In the genomic region with DNA sequence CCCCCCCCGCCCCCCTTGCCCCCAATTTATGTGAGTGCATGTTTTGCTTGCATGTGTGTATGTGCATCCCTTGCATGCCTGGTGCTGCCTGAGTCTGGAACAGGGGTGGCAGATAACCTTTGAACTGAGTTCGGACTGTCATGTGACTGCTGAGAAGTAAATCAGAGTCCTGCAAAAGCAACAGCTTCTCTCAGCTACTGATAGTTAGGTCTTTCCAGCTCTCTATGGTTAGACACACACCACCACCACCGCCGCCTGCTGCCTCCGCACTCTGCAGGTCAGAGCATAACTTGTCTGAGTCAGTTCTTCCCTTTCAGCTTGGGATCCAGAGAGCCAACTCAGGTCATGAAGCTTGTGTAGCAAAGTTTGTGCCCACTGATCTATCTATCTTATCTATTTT, we compare ENCODE assay signal across 21 mouse cellular contexts. TPM values are rescaled to one million over a fixed set of nuclear protein-coding genes. Genes with fewer than 3 reads are reported as not detected.
A peak's percentile ranks its signal among the peaks of the same experiment; 100 is the strongest.
DNase-seq lines count a peak whose midpoint lies in the region; ATAC-seq and TF ChIP-seq lines count a peak whose summit lies in the region.
"Had no signal": no experiment of that assay in that cellular context is flagged by ENCODE, and none has a peak within 500 bp of the region (broad histone marks: within the 10 kb centered on the region; RNA-seq: fewer than 3 reads in every experiment).

No protein-coding gene starts in this region.

- no peaks in the 10 kb centered on the region for H3K4me1 ChIP-seq in kidney, adult 2 months (ENCODE audit: control insufficient read depth, insufficient read depth, low read length)
- no peaks in the 10 kb centered on the region for H3K4me1 ChIP-seq in midbrain, embryonic 11.5 days (ENCODE audit: control insufficient read depth, insufficient read depth, low read length)
- no peaks in the 10 kb centered on the region for H3K4me1 ChIP-seq in midbrain, embryonic 15.5 days
- no peaks in the 10 kb centered on the region for H3K4me1 ChIP-seq in embryonic facial prominence, embryonic 10.5 days
- H3K4me1 ChIP-seq: embryonic facial prominence, embryonic 12.5 days; forebrain, embryonic 15.5 days; heart, embryonic 15.5 days; hindbrain, embryonic 10.5 days had no signal

- no peak overlapping the region for H3K4me2 ChIP-seq in midbrain, embryonic 11.5 days
- no peak overlapping the region for H3K4me2 ChIP-seq in midbrain, embryonic 15.5 days
- H3K4me2 ChIP-seq: embryonic facial prominence, embryonic 12.5 days; forebrain, embryonic 15.5 days; heart, embryonic 11.5 days; heart, embryonic 15.5 days; hindbrain, embryonic 14.5 days had no signal

- no peaks in the 10 kb centered on the region for H3K27me3 ChIP-seq in kidney, adult 2 months (replicated peaks; ENCODE audit: control insufficient read depth, insufficient read depth, low read length)
- H3K27me3 ChIP-seq in midbrain, embryonic 11.5 days (ENCODE audit: control insufficient read depth, insufficient read depth, low read length): no peaks in the 10 kb centered on the region
- H3K27me3 ChIP-seq in midbrain, embryonic 15.5 days (replicated peaks): no peaks in the 10 kb centered on the region
- no peaks in the 10 kb centered on the region for H3K27me3 ChIP-seq in embryonic facial prominence, embryonic 10.5 days (replicated peaks; ENCODE audit: low read depth, poor library complexity, severe bottlenecking)
- H3K27me3 ChIP-seq: CH12.LX; embryonic facial prominence, embryonic 12.5 days; forebrain, embryonic 15.5 days; heart, embryonic 15.5 days had no signal

- TF ChIP-seq CTCF in kidney, adult 2 months (conservative IDR thresholded peaks at IDR 0.05; ENCODE audit: insufficient read depth, insufficient read length, low read depth, low read length): no peak

- H3K36me3 ChIP-seq in kidney, adult 2 months (ENCODE audit: control insufficient read depth, insufficient read depth, low read length): peaks cover 5% of the 10 kb centered on the region
- H3K36me3 ChIP-seq in midbrain, embryonic 11.5 days (ENCODE audit: control insufficient read depth, insufficient read depth, low read length): peaks cover 33% of the 10 kb centered on the region
- peaks cover 40% of the 10 kb centered on the region for H3K36me3 ChIP-seq in midbrain, embryonic 15.5 days (replicated peaks)
- peaks cover 100% of the 10 kb centered on the region for H3K36me3 ChIP-seq in embryonic facial prominence, embryonic 10.5 days (replicated peaks)

- H3K27ac ChIP-seq in kidney, adult 2 months (ENCODE audit: insufficient read depth, low read depth, low read length): no peak overlapping the region
- no peak overlapping the region for H3K27ac ChIP-seq in midbrain, embryonic 11.5 days (ENCODE audit: low read depth, low read length)
- no peak overlapping the region for H3K27ac ChIP-seq in midbrain, embryonic 15.5 days
- H3K27ac ChIP-seq in embryonic facial prominence, embryonic 10.5 days (replicated peaks): no peak overlapping the region
- H3K27ac ChIP-seq: embryonic facial prominence, embryonic 12.5 days; forebrain, embryonic 15.5 days; heart, adult 2 months; heart, embryonic 15.5 days; hindbrain, embryonic 10.5 days; hindbrain, embryonic 14.5 days had no signal

- no peak overlapping the region for H3K4me3 ChIP-seq in kidney, adult 2 months (ENCODE audit: insufficient read depth, low read depth, low read length)
- H3K4me3 ChIP-seq in midbrain, embryonic 11.5 days (ENCODE audit: low read depth, low read length): no peak overlapping the region
- H3K4me3 ChIP-seq in midbrain, embryonic 15.5 days: no peak overlapping the region
- H3K4me3 ChIP-seq in embryonic facial prominence, embryonic 10.5 days: no peak overlapping the region
- H3K4me3 ChIP-seq: embryonic facial prominence, embryonic 12.5 days; forebrain, embryonic 15.5 days; heart, adult 2 months; heart, embryonic 15.5 days; hindbrain, embryonic 10.5 days had no signal

- ATAC-seq in midbrain, embryonic 11.5 days (ENCODE audit: low FRiP score): 0 out of 2 replicates have a peak, but pooled peaks have one; percentile 14
- ATAC-seq in midbrain, embryonic 15.5 days (replicated peaks): no peak
- no peak for ATAC-seq in megakaryocyte-erythroid progenitor cell, adult 5-6 weeks (replicated peaks; ENCODE audit: low FRiP score, low TSS enrichment, poor library complexity, severe bottlenecking)
- ATAC-seq: forebrain, embryonic 15.5 days had no signal

- peak; percentile 17 for DNase-seq in kidney, adult 2 months
- no peak for DNase-seq in kidney, postnatal 10 days
- DNase-seq in midbrain, embryonic 11.5 days (ENCODE audit: low spot score, missing footprints): no peak
- peak; percentile 39 for DNase-seq in ZHBTc4 (ENCODE audit: low read depth, low spot score)
- DNase-seq in embryonic facial prominence, embryonic 10.5 days (ENCODE audit: low spot score): no peak
- DNase-seq: adrenal gland, adult 2 months; adrenal gland, postnatal 25 days; cerebellum, adult 8-10 months; embryo, embryonic 11 days; gastrocnemius, postnatal 10 days; heart, adult 2 months; heart, postnatal 14 days had no signal

- no peak for TF ChIP-seq POLR2A in kidney, adult 2 months (IDR thresholded peaks at IDR 0.05; ENCODE audit: low read depth, low read length)

- 80% methylated on average over 5 of the region's 5 CpGs for WGBS in kidney, adult 2 months
- WGBS in midbrain, embryonic 11.5 days: 91% methylated on average over 5 of the region's 5 CpGs
- WGBS in midbrain, embryonic 15.5 days: 93% methylated on average over 5 of the region's 5 CpGs
- WGBS in embryonic facial prominence, embryonic 10.5 days: 93% methylated on average over 5 of the region's 5 CpGs

- no peak overlapping the region for H3K9ac ChIP-seq in midbrain, embryonic 11.5 days (ENCODE audit: low read length)
- no peak overlapping the region for H3K9ac ChIP-seq in midbrain, embryonic 15.5 days
- H3K9ac ChIP-seq: embryonic facial prominence, embryonic 12.5 days; forebrain, embryonic 15.5 days; heart, embryonic 15.5 days; hindbrain, embryonic 14.5 days had no signal

- no peaks in the 10 kb centered on the region for H3K9me3 ChIP-seq in midbrain, embryonic 11.5 days (ENCODE audit: control insufficient read depth, low read length)
- no peaks in the 10 kb centered on the region for H3K9me3 ChIP-seq in midbrain, embryonic 15.5 days
- H3K9me3 ChIP-seq in embryonic facial prominence, embryonic 10.5 days: no peaks in the 10 kb centered on the region
- H3K9me3 ChIP-seq: embryonic facial prominence, embryonic 12.5 days; forebrain, embryonic 15.5 days; heart, embryonic 15.5 days; hindbrain, embryonic 10.5 days had no signal

RNA-seq across cellular contexts. Expression of a gene that starts 14.2 kb away (rescaled TPM):
- 12.6 and 13.9 TPM in 2 replicates for polyA plus RNA-seq in kidney, adult 2 months (2012; rRNA removed)
- polyA plus RNA-seq in midbrain, embryonic 11.5 days (2014; fragmentation: Nextera tagmentation; extraction: Ambion mirVana): 109 TPM in 2 replicates
- polyA plus RNA-seq in midbrain, embryonic 15.5 days (2015; fragmentation: Nextera tagmentation; extraction: Ambion mirVana): 64.1 and 71.4 TPM in 2 replicates
- 112 and 122 TPM in 2 replicates for polyA plus RNA-seq in embryonic facial prominence, embryonic 10.5 days (2016; fragmentation: Nextera tagmentation; extraction: Ambion mirVana)
- total RNA-seq in megakaryocyte-erythroid progenitor cell, adult 5-6 weeks (2014; fragmentation: Nextera tagmentation): 72.8 and 80.1 TPM in 2 replicates
- 53.9 and 72.8 TPM in 2 replicates for total RNA-seq in megakaryocyte-erythroid progenitor cell, adult 5-6 weeks (2017)

Comparison
In these comparisons a context has a peak if more than half of its experiments do, and no peak if none do; other contexts are left out.
1. DNase-seq: peak in kidney, adult 2 months (single experiment) and ZHBTc4 (single experiment); none in kidney, postnatal 10 days (single experiment), midbrain, embryonic 11.5 days (single experiment) and embryonic facial prominence, embryonic 10.5 days (single experiment).